Mouse (Mus musculus) cerebellum, postnatal 4 days (tissue): Measurements from ENCODE around the gene Olfr1442.
"Not testable (repeated sequence)": the region's sequence is repeated elsewhere in the genome, so short reads cannot be mapped to it uniquely, and the experiment has no call there.

Experiments
- DNase-seq, 2 experiments: peaks; one replicate each; pipeline ENCODE4 v3.0.0; 2022; ENCODE audit warnings: low spot score in 2 of 2, mixed read lengths in 1 of 2

Gene Olfr1442

GRCm38 (mm10) chr19:12670139-12670538, at the start of gene Olfr1442:
Gene Olfr1442, plus strand, starts transcription at chr19:12670439.
- DNase-seq = no peak

DNA sequence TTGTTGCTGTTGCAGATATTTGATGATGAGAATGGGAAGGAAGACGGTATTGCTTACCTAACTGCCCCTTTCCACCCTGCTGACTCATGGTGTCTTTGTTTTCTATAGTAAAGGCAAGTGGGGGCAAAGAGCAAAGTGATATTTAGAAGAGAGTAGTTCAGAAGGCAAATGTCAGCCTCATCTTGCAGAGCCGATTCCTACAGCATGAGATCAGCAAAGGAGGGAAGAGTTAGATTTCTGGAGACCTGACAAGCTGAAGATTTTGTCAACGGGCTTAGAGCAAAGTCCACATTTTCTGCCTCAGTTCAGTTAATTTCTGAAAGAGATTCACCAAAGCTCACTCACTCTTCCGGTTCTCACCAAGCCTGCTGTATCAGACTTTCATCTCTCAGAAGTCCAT, 37.1 kb upstream of the Olfr1442 start, which contains the start of gene Glyat:
TSS of gene Glyat (plus strand) at position 133 of the 400 bp plus-strand sequence.
- DNase-seq = no peak

- DNase-seq = no peak
These were observed 36.0 kb upstream of the Olfr1442 start for GRCm38 (mm10) chr19:12634259-12634658.

- DNase-seq = no peak
These were observed 35.3 kb upstream of the Olfr1442 start for GRCm38 (mm10) chr19:12634963-12635362.

GRCm38 (mm10) chr19:12636863-12637262, 33.4 kb upstream of the Olfr1442 start:
- no peak for DNase-seq

- no peak for DNase-seq
These were observed 32.2 kb upstream of the Olfr1442 start for GRCm38 (mm10) chr19:12638049-12638448.

- DNase-seq = no peak
These were observed 20.7 kb upstream of the Olfr1442 start for GRCm38 (mm10) chr19:12649511-12649910.

- DNase-seq = no peak
These were observed 4.1 kb upstream of the Olfr1442 start for GRCm38 (mm10) chr19:12666156-12666555.

DNA sequence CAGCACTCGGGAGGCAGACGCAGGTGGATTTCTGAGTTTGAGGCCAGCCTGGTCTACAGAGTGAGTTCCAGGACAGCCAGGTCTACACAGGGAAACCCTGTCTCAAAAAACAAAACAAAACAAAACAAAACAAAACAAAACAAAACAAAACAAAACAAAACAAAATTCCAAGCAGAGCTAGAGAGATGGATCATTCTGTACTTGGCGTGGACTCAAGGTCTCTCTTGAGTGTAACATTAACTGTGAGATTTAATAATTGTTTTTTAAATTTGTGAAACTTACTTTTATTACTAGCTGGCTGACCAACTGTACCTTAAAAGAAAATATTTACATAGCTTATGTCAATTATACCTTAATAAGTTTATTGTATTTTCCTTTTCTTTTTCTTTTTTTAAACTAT, 1.6 kb upstream of the Olfr1442 start:
- DNase-seq = not testable (repeated sequence)

DNA sequence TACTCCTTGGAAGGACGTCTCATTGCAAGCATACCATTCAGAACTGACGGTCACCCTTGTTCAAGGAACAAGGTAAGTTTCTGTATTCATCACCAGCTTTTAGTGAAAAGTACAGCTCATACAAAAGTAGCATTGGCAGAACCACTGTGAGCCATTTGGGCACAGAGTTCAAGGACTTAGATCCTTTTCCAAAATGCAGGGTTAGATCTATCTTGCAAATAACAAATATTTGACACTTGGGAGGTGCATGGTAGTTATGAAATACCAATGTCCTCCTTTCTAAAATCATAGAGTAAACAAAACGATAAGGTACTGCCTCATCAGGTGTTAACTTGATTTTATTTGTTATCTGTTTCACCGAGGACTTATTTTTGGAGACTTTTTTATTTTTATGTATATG, 812 bp downstream of the Olfr1442 start:
- no peak for DNase-seq

GRCm38 (mm10) chr19:12677812-12678211, 7.6 kb downstream of the Olfr1442 start, which contains the start of gene Olfr1443:
Gene Olfr1443, plus strand, starts transcription at chr19:12678112.
- no peak for DNase-seq

DNA sequence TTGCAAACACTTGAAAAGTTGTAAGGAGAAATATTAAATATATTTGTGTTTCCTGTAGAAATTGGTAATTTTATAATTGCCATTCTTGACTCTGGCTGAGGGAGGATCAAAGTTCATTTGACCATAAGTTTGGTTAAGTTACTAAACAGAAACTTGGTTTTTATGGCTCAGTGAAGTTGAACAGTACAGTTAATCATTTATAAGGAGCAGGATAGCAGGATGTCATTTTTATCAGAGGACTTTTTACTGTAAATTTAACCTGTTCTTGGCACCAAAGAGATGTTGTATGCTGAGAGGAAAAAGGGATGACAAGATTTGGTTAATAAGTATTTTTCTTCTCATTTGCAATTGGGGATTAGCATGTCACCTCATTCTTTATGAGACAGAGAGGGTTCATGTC, 14.4 kb downstream of the Olfr1442 start:
- DNase-seq = no peak

DNA sequence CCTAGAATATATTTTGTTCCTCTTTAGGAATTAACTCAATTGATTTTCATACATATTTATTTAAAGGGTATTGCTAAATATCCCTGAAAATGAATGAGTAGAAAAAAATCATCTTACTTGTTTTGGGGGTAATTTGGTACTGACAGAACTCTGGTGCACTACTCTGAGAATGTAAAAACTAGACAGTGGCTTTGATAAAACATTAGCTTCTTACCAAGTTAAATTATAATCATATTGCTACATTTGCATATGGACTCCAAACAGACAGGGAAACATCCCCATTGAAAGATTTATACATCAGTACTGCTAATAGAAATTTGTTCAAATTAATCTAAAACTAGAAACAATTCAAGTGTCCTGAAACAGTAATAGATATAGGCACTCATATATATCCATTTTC, 15.0 kb downstream of the Olfr1442 start:
- DNase-seq = no peak

DNA sequence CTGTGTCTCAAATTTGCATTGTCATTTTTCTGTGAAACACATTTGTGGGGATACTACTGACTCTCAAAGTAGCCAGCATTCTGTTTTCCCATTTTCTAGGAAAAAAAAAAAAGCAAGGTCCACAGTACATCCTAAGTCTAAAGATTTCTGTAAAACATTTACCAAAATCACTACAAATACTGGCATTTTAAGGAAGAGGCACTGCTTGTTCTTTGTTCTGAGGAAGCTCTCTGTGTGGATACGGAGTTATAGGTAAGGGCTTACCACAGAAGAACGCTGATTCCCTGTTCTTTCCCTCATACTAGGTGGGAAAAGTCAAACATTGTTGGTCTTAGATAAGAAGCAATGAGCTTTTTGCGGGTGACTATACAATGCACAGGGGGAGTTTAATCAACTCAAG, 25.4 kb downstream of the Olfr1442 start, which contains the start of gene Keg1:
TSS of gene Keg1 (plus strand) at position 197 of the 400 bp plus-strand sequence.
- no peak for DNase-seq

- no peak for DNase-seq
These were observed 26.0 kb downstream of the Olfr1442 start for GRCm38 (mm10) chr19:12696221-12696620.

DNA sequence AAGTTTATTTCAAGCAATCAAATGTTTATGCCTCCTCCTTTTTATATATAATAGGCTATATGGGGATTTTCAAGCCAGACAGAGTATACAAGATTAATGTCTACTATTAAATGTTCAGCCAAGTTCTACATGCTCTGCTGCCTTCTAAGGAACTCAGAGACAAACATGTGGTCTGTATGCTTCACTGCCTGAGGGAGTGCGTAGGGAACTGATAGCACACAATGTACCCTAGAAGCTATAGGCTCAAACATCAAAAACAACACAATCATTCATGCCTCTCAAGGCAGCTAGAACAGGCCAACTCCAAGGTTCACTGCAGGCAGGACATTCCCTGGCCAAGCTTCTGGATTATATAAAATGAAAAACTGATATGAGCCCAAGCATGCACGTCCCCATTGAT, 38.2 kb downstream of the Olfr1442 start:
- no peak for DNase-seq

- DNase-seq = no peak
These were observed 38.7 kb downstream of the Olfr1442 start for GRCm38 (mm10) chr19:12708986-12709385.

DNA sequence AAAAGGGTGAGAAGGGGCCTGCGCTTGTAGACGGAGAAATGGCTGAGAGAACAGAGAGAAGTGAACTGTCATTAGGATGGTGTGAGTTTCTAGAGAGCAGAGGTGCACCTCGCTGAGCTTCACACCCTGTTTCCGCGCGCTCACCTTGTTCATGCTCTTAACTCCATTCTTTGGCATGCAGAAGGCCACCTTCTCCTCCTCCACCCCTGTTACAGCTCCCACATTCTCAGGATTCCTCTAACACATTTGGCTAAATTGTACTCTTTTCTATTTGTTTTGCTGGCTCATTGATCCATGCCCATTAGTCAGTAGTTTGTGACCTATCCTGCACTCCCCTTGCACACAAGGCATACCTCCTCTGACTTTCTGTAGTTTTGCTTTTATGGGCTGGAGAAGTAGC, 49.0 kb downstream of the Olfr1442 start:
- no peak for DNase-seq

GRCm38 (mm10) chr19:12720463-12720862, 50.2 kb downstream of the Olfr1442 start:
- no peak for DNase-seq

DNA sequence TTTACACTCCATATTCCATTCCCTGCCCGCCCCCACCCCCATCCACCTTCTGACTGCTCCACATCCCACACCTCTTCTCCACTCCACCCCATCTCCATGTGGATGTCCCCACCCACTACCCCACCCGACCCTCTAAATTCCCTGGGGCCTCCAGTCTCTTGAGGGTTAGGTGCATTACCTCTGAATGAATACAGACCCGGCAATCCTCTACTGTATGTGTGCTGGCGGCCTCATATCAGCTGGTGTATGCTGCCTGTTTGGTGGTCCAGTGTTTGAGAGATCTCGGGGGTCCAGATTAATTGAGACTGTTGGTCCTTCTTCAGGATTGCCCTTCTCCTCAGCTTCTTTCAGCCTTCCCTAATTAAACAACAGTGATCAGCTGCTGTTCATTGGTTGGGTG, 50.7 kb downstream of the Olfr1442 start:
- DNase-seq = not testable (repeated sequence)

- DNase-seq = not testable (repeated sequence)
These were observed 51.4 kb downstream of the Olfr1442 start for GRCm38 (mm10) chr19:12721596-12721995.

GRCm38 (mm10) chr19:12722308-12722707, 52.1 kb downstream of the Olfr1442 start:
- peak in 1 of 2 experiments; percentile 2 for DNase-seq

GRCm38 (mm10) chr19:12725851-12726250, 55.6 kb downstream of the Olfr1442 start:
- DNase-seq = no peak
